Mouse (Mus musculus): ENCODE results near the gene Wfdc5. TPM values are rescaled to one million over a fixed set of nuclear protein-coding genes. Genes with fewer than 3 reads are reported as not detected.

Gene Wfdc5
- polyA plus RNA-seq, 2 experiments from 2014 or later: not detected

- ATAC-seq: no peak
Observed at GRCm38 (mm10) chr2:164128576-164129411, 53.7 kb downstream of the Wfdc5 start.

- no peak for ATAC-seq
Observed at GRCm38 (mm10) chr2:164127297-164127696, 55.2 kb downstream of the Wfdc5 start.

DNA sequence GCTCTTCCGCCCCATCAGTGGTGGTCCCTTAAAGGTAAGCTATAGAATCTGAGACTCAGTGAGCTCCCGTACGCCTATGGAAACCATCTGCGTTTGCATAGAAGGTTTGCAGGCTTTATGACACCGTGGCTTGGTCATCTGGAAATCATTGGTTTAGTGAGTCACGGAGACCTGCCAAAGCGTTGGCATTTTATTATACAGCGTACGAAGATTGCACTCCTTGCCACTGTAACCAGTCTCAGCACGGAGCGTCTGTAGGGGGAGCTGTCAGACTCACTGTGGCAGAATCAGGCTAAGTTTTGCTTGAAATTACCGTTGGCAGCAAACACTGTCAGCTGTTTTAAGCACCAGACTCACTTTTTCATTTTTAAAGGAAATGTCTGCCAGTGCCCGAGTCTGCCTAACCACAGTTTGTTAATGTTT lies 56.0 kb downstream of the Wfdc5 start:
- no peak for ATAC-seq

Other genes with a start within 250 kb of the Wfdc5 start
- gene Ywhab, start 187.8 kb downstream of the Wfdc5 start, polyA plus RNA-seq (2017; shearing (Covaris generic)): 10 to 100 TPM; 66.3 to 88.1 TPM
- gene Pabpc1l, start 157.3 kb downstream of the Wfdc5 start, polyA plus RNA-seq (2017; shearing (Covaris generic)): 1 to 10 TPM in 1 of 2 experiments, not detected in 1; 4.4 TPM
- 100 to 1,000 TPM; 158 to 175 TPM for gene Stk4, start 112.4 kb downstream of the Wfdc5 start, polyA plus RNA-seq (2017; shearing (Covaris generic))
- gene Tomm34, start 111.6 kb downstream of the Wfdc5 start, polyA plus RNA-seq (2017; shearing (Covaris generic)): 100 to 1,000 TPM; 132 to 139 TPM
- gene Kcns1, start 11.6 kb downstream of the Wfdc5 start, polyA plus RNA-seq (2017; shearing (Covaris generic)): under 1 TPM in 1 of 2 experiments, not detected in 1; 0.22 TPM
- not detected for gene Wfdc12, start 7.9 kb upstream of the Wfdc5 start, polyA plus RNA-seq (2017; shearing (Covaris generic))
- not detected for gene Wfdc15a, start 17.4 kb upstream of the Wfdc5 start, polyA plus RNA-seq (2017; shearing (Covaris generic))
- not detected for gene Wfdc15b, start 38.9 kb upstream of the Wfdc5 start, polyA plus RNA-seq (2017; shearing (Covaris generic))
- gene Svs2, start 55.7 kb upstream of the Wfdc5 start, polyA plus RNA-seq (2017; shearing (Covaris generic)): not detected
- not detected for gene Svs3b, start 73.9 kb upstream of the Wfdc5 start, polyA plus RNA-seq (2017; shearing (Covaris generic))
- not detected for gene Svs4, start 95.7 kb upstream of the Wfdc5 start, polyA plus RNA-seq (2017; shearing (Covaris generic))
- gene Svs3a, start 106.5 kb upstream of the Wfdc5 start, polyA plus RNA-seq (2017; shearing (Covaris generic)): not detected
- not detected for gene Svs6, start 134.0 kb upstream of the Wfdc5 start, polyA plus RNA-seq (2017; shearing (Covaris generic))
- gene Svs5, start 150.0 kb upstream of the Wfdc5 start, polyA plus RNA-seq (2017; shearing (Covaris generic)): not detected
- 1 to 10 TPM in 1 of 2 experiments, under 1 TPM in 1; 0.75 to 1.1 TPM for gene Slpi, start 206.4 kb upstream of the Wfdc5 start, polyA plus RNA-seq (2017; shearing (Covaris generic))
- not detected for gene Rbpjl, start 220.4 kb upstream of the Wfdc5 start, polyA plus RNA-seq (2017; shearing (Covaris generic))
- gene Matn4, start 222.4 kb upstream of the Wfdc5 start, polyA plus RNA-seq (2017; shearing (Covaris generic)): not detected